Mouse (Mus musculus): Measurements from ENCODE around the gene Tmem235. TPM values are rescaled to one million over a fixed set of nuclear protein-coding genes. Genes with fewer than 3 reads are reported as not detected.
A peak's percentile ranks its signal among the peaks of the same experiment; 100 is the strongest.
"Not testable (repeated sequence)": the region's sequence is repeated elsewhere in the genome, so short reads cannot be mapped to it uniquely, and the experiment has no call there.

Tmem235 gene
- polyA plus RNA-seq (2015; fragmentation: Nextera tagmentation; extraction: Ambion mirVana), result not detected in 2 replicates

DNA sequence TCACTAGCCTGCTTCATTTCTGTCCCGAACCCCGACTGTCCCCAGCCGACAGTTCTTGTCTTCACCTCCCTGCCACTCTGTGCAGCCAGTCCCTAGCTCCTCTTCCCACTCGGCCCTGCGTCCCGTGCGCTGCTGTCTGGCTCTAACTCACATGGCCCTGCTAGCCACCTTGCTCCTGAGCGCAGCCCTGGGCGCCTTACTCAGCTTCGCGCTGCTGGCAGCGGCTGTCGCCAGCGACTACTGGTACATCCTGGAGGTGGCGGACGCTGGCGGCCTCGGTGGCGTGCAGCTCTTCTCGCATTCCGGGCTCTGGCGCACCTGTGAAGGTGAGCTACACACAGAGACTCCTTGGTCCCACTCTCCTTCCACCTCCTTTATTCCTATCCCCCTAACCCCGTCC is at the start of gene Tmem235:
Gene Tmem235, plus strand, starts transcription at position 152 of the 400 bp plus-strand sequence.
- 0 out of 2 replicates have a peak within 1 kb of the TSS, but pooled peaks have one; percentile 7 for H3K4me3 ChIP-seq (replicated peaks)

DNA sequence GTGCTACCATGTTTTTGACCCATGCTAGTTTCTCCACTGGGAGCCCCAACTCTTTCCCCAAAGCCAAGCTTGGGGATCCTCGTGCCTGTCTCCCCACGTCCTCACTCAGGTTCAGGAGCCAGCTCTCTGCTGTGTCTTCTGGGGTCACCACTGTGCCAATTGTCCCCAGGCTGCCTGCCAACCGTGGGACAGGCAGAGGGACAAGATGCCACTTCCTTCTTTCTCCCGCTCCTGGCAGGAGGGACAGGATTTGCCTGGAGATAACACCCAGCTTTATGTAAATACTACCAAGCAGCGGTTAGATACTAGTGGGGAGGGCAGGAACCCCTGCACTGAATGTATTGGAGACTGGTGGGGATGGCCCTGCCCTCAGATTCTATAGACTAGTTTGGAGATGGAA is 46.7 kb upstream of the Tmem235 start:
- Histone ChIP-seq H3K36me3 (peaks cover 67% of the 10 kb centered on the region), H3K4me3 (replicated peaks) (no peak overlapping the region), H3K27me3 (no peaks in the 10 kb centered on the region), H3K9me3 (replicated peaks) (no peaks in the 10 kb centered on the region), H3K9ac (no peak overlapping the region), H3K4me1 (peaks cover 25% of the 10 kb centered on the region), H3K27ac (no peak overlapping the region), H3K4me2 (no peak overlapping the region)
- WGBS, result 80% methylated on average over 5 of the region's 5 CpGs
- ATAC-seq (replicated peaks; ENCODE audit: low FRiP score), result no peak

More for the DNA sequence above, at the start of gene Tmem235:
- Histone ChIP-seq H3K27ac (no peak within 1 kb of the TSS), H3K36me3 (peaks cover 20% of the 10 kb centered on the region), H3K4me2 (peak within 1 kb of the TSS; percentile 31), H3K27me3 (peaks cover 54% of the 10 kb centered on the region), H3K4me1 (peaks cover 27% of the 10 kb centered on the region), H3K9ac (no peak within 1 kb of the TSS), H3K9me3 (replicated peaks) (no peaks in the 10 kb centered on the region)
- no peak for ATAC-seq (replicated peaks; ENCODE audit: low FRiP score)
- WGBS, result 4% methylated on average over 23 of the region's 23 CpGs

DNA sequence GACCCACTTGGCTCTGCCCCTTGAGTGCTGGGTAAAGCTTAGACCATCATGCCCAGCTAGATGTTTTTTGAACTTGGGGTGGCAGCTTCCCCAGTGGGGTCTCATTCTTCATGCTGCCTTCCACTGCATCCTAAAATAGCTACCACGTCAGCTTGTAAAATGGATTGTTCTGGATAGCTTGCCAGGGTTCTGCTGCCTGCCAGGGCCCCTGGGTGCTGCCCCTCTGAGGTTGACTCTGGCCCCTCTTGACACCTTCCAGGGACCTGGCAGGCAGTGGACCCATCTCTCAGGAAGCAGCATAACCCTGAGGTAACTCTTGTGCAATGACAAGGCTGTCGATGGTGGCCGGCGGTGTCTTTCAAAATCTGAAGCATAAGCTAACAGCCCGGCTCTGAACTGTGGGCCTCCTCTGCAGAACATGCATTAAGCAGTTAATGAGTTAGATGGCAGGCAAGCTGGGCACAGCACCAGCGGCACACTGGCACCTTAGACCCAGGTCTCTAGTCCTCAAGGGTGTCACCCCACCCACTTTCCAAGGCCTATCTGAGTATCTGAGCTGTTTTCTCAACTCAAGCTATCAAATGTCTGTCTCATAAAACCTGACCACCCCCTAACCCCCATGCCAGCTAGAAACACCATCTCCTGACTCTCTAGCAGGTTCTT is 45.7 kb upstream of the Tmem235 start:
- WGBS, result 90% methylated on average over 6 of the region's 6 CpGs
- H3K27me3 ChIP-seq, result no peaks in the 10 kb centered on the region
- H3K36me3 ChIP-seq, result peaks cover 77% of the 10 kb centered on the region
- no peak overlapping the region for H3K27ac ChIP-seq
- H3K9ac ChIP-seq, result no peak overlapping the region
- peaks cover 19% of the 10 kb centered on the region for H3K4me1 ChIP-seq
- no peak for ATAC-seq (replicated peaks; ENCODE audit: low FRiP score)
- no peak overlapping the region for H3K4me3 ChIP-seq (replicated peaks)
- no peak overlapping the region for H3K4me2 ChIP-seq
- H3K9me3 ChIP-seq (replicated peaks), result no peaks in the 10 kb centered on the region

DNA sequence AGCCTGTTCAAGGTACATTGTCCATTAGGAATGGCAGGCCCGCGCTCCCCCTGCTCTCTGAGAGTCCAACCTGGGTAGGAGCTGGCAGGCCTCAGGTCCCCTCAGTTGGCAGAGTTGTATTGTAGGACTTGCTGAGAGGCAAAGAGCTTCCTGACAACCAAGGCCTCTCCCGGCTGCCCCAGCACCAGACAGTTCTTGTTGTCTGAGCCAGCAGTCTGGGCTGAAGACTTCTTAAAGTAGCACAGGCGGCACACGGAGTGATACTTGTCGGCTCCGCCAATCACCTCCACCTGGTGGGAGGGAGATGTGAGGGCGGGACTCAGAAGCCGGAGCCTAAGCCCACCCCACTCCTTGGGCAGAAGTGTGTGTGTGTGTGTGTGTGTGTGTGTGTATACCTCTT is 44.7 kb upstream of the Tmem235 start:
- peaks cover 87% of the 10 kb centered on the region for H3K36me3 ChIP-seq
- H3K4me3 ChIP-seq (replicated peaks); H3K9me3 ChIP-seq (replicated peaks); H3K4me2 ChIP-seq; ATAC-seq (replicated peaks; ENCODE audit: low FRiP score); H3K27me3 ChIP-seq; H3K4me1 ChIP-seq; H3K9ac ChIP-seq; H3K27ac ChIP-seq: not testable (repeated sequence)
- WGBS, result 85% methylated on average over 9 of the region's 9 CpGs

DNA sequence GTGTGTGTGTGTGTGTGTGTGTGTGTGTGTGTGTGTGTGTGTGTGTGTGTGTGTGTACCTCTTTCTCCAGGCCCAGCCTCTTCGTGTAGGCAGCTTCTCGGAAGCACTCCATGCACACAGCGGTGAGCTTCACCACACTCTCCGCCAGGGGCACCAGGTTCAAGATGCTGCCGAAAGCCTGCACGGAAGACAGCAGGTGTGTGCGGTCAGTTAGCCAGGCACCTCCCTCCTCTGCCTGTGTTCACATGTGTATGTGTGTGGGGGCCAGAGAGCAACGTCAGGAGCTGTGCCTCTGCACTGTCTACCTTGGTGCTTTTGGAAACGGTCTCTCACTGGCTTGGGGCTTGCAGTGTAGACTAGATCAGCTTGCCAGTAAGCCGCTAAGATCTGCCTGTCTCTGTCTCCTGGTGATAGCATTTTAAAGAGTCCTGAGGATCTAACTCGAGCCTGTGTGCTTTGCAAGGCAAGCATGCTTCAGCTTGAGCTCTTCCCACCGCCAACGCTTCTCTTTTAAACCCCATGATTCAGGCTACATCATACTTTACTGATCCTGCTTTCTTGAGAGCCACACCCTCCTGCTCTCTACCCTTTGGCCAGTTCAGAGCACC is 44.1 kb upstream of the Tmem235 start:
- no peak overlapping the region for H3K4me2 ChIP-seq

DNA sequence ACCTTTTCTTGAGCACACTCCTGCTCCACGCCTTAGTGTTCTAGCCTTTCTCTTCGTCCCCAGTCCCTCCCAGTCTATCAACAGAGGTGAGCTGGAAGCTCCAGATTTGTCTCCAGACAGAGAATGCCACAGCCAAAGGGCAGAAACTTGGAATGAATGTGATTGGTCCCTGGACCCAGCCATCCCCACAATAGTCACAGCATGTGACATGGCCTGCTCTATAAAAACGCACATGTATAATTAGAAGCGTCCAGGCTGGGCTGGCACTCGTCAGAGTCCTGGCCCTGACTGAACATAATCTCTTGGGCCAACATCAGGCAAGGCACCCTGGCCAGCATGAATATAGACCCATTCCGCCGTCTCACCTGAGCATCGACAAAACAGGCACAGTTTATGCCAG is 41.5 kb upstream of the Tmem235 start:
- no peak overlapping the region for H3K27ac ChIP-seq
- H3K4me3 ChIP-seq (replicated peaks), result no peak overlapping the region
- WGBS, result 89% methylated on average over 8 of the region's 8 CpGs
- H3K27me3 ChIP-seq, result no peaks in the 10 kb centered on the region
- no peak overlapping the region for H3K4me2 ChIP-seq
- no peak for ATAC-seq (replicated peaks; ENCODE audit: low FRiP score)
- H3K9me3 ChIP-seq (replicated peaks), result no peaks in the 10 kb centered on the region
- peaks cover 92% of the 10 kb centered on the region for H3K36me3 ChIP-seq
- no peak overlapping the region for H3K9ac ChIP-seq
- H3K4me1 ChIP-seq, result peaks cover 23% of the 10 kb centered on the region

More for the DNA sequence above, 44.1 kb upstream of the Tmem235 start:
- Histone ChIP-seq H3K9ac (no peak overlapping the region), H3K27me3 (no peaks in the 10 kb centered on the region), H3K9me3 (replicated peaks) (no peaks in the 10 kb centered on the region), H3K36me3 (peaks cover 93% of the 10 kb centered on the region), H3K4me3 (replicated peaks) (no peak overlapping the region), H3K27ac (no peak overlapping the region), H3K4me1 (peaks cover 3% of the 10 kb centered on the region)
- 88% methylated on average over 13 of the region's 13 CpGs for WGBS
- ATAC-seq (replicated peaks; ENCODE audit: low FRiP score), result no peak

DNA sequence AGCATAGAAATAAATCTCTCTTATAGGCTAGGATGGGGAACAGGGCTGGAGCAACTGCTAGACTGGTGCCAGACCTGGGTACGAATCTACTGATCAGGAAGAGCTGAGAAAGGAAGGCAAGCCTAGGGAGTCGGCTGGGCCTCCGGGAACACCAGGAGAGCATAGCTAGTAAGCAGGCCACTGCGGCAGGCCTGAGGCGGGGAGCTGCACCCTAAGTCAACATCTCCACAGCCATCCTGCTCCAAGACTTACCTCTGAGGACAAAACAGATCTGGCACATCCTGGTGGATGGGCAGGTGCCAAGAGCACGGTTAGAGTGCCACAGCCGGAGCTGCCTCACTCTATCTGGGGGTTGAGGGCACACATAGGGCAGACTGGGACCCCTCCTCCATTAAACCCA is 40.4 kb upstream of the Tmem235 start:
- Histone ChIP-seq H3K36me3 (peaks cover 82% of the 10 kb centered on the region), H3K4me3 (replicated peaks) (no peak overlapping the region), H3K27me3 (no peaks in the 10 kb centered on the region), H3K4me2 (no peak overlapping the region), H3K9ac (no peak overlapping the region), H3K9me3 (replicated peaks) (no peaks in the 10 kb centered on the region), H3K27ac (no peak overlapping the region), H3K4me1 (peaks cover 33% of the 10 kb centered on the region)
- no peak for ATAC-seq (replicated peaks; ENCODE audit: low FRiP score)
- 90% methylated on average over 7 of the region's 7 CpGs for WGBS

DNA sequence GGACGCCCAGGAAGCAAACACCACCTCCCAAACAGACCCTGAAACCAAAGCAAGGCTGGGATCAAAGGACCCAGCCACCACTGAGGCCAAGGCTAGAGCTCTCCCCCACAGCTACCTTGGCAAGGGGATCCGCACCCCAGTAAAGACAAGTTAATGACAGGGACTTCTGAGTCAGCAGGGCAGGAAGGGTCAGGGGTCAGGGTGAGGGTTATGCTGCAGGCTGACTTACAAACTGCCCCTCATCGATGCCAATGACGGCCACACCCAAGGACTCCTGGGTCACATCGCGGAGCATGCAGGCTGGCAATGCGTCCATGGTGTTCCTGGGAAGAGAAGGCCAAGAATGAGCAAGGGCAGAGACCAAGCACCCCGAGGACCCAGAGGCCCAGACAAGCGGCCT is 38.7 kb upstream of the Tmem235 start:
- no peak overlapping the region for H3K4me2 ChIP-seq
- no peak overlapping the region for H3K9ac ChIP-seq
- WGBS, result 80% methylated on average over 9 of the region's 9 CpGs
- H3K4me3 ChIP-seq (replicated peaks), result no peak overlapping the region
- ATAC-seq (replicated peaks; ENCODE audit: low FRiP score), result no peak
- H3K27me3 ChIP-seq, result no peaks in the 10 kb centered on the region
- H3K9me3 ChIP-seq (replicated peaks), result no peaks in the 10 kb centered on the region
- peaks cover 67% of the 10 kb centered on the region for H3K36me3 ChIP-seq
- no peak overlapping the region for H3K27ac ChIP-seq
- peaks cover 49% of the 10 kb centered on the region for H3K4me1 ChIP-seq

DNA sequence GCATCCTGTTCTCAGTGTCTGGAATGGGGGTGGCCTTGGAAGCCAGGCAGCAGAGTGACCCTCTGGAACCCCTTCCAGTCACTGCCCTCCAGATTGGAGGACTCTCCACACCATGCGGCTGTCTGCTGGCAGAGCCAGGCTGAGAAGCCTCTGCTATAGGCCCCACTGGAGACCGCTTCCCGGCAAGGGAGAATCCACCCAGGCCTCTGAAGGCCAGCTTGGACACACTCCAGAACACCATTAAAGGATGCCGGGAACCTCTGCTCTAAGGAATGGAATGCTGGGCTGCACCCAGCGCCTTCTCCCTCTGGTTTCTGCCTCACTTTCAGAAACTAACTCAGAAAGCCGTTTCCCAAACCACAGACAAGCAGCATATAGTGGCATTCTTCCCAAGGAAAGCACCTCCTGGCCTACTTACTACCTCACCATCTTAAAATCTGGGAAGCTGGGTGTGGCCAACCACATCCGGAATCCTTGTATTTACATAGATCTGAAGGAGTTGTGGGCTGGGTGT is 37.8 kb upstream of the Tmem235 start:
- ATAC-seq (replicated peaks; ENCODE audit: low FRiP score), result no peak
- Histone ChIP-seq H3K9ac (no peak overlapping the region), H3K4me1 (peaks cover 58% of the 10 kb centered on the region), H3K4me2 (peak overlapping the region; percentile 5; the same call in 1 of the 2 replicates), H3K9me3 (replicated peaks) (no peaks in the 10 kb centered on the region), H3K4me3 (replicated peaks) (no peak overlapping the region), H3K27me3 (no peaks in the 10 kb centered on the region), H3K36me3 (peaks cover 58% of the 10 kb centered on the region), H3K27ac (peak overlapping the region; percentile 37)
- 72% methylated on average over 7 of the region's 7 CpGs for WGBS

DNA sequence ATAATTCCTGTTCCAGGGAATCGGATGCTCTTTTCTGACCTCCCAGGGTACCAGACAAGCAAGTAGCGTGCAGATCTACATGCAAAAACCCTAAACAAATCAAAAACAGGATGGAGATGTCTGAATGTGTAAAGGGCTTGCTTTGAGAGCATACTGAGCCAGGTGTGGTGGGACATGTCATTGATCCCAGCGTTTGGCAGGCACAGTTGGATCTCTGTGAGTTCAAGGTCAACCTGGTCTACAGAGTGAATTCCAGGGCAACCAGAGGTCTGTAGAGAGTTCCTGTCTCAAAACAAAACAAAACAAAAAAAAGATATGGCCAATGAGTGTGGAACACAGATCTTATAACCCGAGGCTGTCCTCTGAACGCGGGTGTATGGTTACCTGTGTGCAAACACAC is 37.1 kb upstream of the Tmem235 start:
- Histone ChIP-seq H3K4me2 (peak overlapping the region; percentile 94; the same call in 1 of the 2 replicates), H3K36me3 (peaks cover 51% of the 10 kb centered on the region)

DNA sequence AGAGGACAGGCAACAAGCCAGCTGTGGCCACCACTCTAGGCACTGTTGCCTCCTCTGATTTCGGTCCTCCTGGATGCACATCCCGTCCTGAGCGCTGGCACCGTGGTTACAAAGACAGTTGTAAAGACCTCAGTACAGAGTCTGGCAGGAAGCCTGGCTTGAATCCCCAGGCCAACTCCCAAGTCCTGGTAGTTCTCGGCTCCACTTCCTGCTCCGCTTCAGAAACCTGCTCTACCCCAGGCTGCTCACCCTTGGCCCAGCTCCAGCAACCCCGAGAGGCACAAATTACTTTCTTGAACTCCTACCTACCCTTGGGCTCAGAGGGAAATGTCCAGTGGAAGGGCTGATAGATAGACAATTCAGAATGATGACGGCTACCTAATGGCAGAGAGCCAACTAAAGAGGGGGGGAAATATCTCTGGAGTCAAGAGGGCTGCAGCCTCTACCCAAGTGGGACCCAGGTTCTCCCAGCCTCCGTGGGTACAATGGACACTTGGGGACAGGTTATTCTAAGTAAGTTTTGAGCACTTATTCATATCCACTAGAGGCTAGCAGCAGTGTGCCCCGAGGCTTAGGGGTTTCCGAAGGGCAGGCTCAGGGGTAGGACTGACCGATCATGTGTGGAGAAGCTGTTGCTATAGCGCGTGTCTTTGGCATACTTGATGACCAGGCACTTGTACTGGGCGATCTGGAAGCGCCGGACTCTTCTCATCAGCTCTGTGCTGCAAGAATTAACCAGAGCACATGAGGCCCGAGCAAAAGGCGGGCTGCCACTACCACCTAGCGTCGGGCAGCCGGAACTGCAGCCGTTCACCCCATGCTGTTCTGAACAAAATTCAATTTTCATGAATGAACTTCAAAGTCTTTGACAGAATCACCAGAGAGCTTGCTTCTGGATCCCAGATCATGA is 36.2 kb upstream of the Tmem235 start:
- Histone ChIP-seq H3K27me3 (no peaks in the 10 kb centered on the region), H3K9ac (peak overlapping the region; percentile 81), H3K4me3 (replicated peaks) (peak overlapping the region; percentile 69), H3K4me1 (peaks cover 73% of the 10 kb centered on the region), H3K4me2 (peak overlapping the region; percentile 94), H3K27ac (peak overlapping the region; percentile 93), H3K36me3 (peaks cover 42% of the 10 kb centered on the region), H3K9me3 (replicated peaks) (no peaks in the 10 kb centered on the region)
- WGBS, result 17% methylated on average over 23 of the region's 23 CpGs
- peak; percentile 82 for ATAC-seq (replicated peaks; ENCODE audit: low FRiP score)

More for the DNA sequence above, 37.1 kb upstream of the Tmem235 start:
- WGBS, result 87% methylated on average over 6 of the region's 6 CpGs
- Histone ChIP-seq H3K9me3 (replicated peaks) (no peaks in the 10 kb centered on the region), H3K27ac (peak overlapping the region; percentile 37; the same call in 1 of the 2 replicates), H3K27me3 (no peaks in the 10 kb centered on the region), H3K4me3 (replicated peaks) (no peak overlapping the region), H3K9ac (no peak overlapping the region), H3K4me1 (peaks cover 64% of the 10 kb centered on the region)
- no peak for ATAC-seq (replicated peaks; ENCODE audit: low FRiP score)
